Mouse (Mus musculus): ENCODE measurements around the gene Man1b1. TPM values are rescaled to one million over a fixed set of nuclear protein-coding genes. Genes with fewer than 3 reads are reported as not detected.

Gene Man1b1
- total and polyA plus RNA-seq, 3 experiments = 8.2 to 22.5 (median 21.6) TPM

GRCm38 (mm10) chr2:25363478-25364178 is 31.5 kb downstream of the Man1b1 start:
- Histone ChIP-seq H3K27ac (no peak overlapping the region), H3K27me3 (ENCODE audit: control insufficient read depth, insufficient read depth, low read length) (no peaks in the 10 kb centered on the region), H3K36me3 (ENCODE audit: control insufficient read depth, insufficient read depth, low read length) (no peaks in the 10 kb centered on the region), H3K4me3 (no peak overlapping the region), H3K9ac (ENCODE audit: low read depth, low read length) (no peak overlapping the region), H3K4me1 (ENCODE audit: control insufficient read depth, insufficient read depth, low read length) (peaks cover 1% of the 10 kb centered on the region; the same call in 1 of the 2 replicates), H3K79me2 (replicated peaks; ENCODE audit: control insufficient read depth, insufficient read depth, low read length) (no peaks in the 10 kb centered on the region)
- TF ChIP-seq POLR2A (IDR thresholded peaks at IDR 0.05; ENCODE audit: insufficient read depth, low read depth, low read length) (no peak), CTCF (IDR thresholded peaks at IDR 0.05) (no peak), EP300 (IDR thresholded peaks at IDR 0.05; ENCODE audit: insufficient read depth, low read depth, low read length) (no peak)
- no peak for DNase-seq
- intact Hi-C loops (cut with DNase I) = no loop called here
- 71% methylated on average over 13 of the region's 13 CpGs for WGBS

- intact Hi-C loops (cut with DNase I) = no loop called here
- DNase-seq = no peak
- H3K27me3 ChIP-seq (ENCODE audit: control insufficient read depth, insufficient read depth, low read length) = no peaks in the 10 kb centered on the region
- no peak overlapping the region for H3K27ac ChIP-seq
- H3K36me3 ChIP-seq (ENCODE audit: control insufficient read depth, insufficient read depth, low read length) = no peaks in the 10 kb centered on the region
- no peaks in the 10 kb centered on the region for H3K79me2 ChIP-seq (replicated peaks; ENCODE audit: control insufficient read depth, insufficient read depth, low read length)
- TF ChIP-seq EP300 (IDR thresholded peaks at IDR 0.05; ENCODE audit: insufficient read depth, low read depth, low read length) (no peak), POLR2A (IDR thresholded peaks at IDR 0.05; ENCODE audit: insufficient read depth, low read depth, low read length) (no peak), CTCF (IDR thresholded peaks at IDR 0.05) (no peak)
- peak overlapping the region; percentile 64; the same call in 1 of the 2 replicates for H3K4me3 ChIP-seq
- 98% methylated on average over 4 of the region's 4 CpGs for WGBS
- H3K4me1 ChIP-seq (ENCODE audit: control insufficient read depth, insufficient read depth, low read length) = peaks cover 1% of the 10 kb centered on the region; the same call in 1 of the 2 replicates
- H3K9ac ChIP-seq (ENCODE audit: low read depth, low read length) = no peak overlapping the region
These were observed 32.2 kb downstream of the Man1b1 start for GRCm38 (mm10) chr2:25364313-25364712.

GRCm38 (mm10) chr2:25364761-25365090 is 32.6 kb downstream of the Man1b1 start:
- H3K27ac ChIP-seq = peak overlapping the region; percentile 44
- no peak for DNase-seq

GRCm38 (mm10) chr2:25365091-25365761 is 33.1 kb downstream of the Man1b1 start, which contains the start of gene Uap1l1:
Gene Uap1l1 (minus strand): TSS chr2:25365682.
- Histone ChIP-seq H3K27me3 (ENCODE audit: control insufficient read depth, insufficient read depth, low read length) (no peaks in the 10 kb centered on the region), H3K27ac (peak within 1 kb of the TSS; percentile 44), H3K4me3 (peak within 1 kb of the TSS; percentile 64), H3K36me3 (ENCODE audit: control insufficient read depth, insufficient read depth, low read length) (no peaks in the 10 kb centered on the region), H3K79me2 (replicated peaks; ENCODE audit: control insufficient read depth, insufficient read depth, low read length) (no peaks in the 10 kb centered on the region), H3K4me1 (ENCODE audit: control insufficient read depth, insufficient read depth, low read length) (peaks cover 1% of the 10 kb centered on the region; the same call in 1 of the 2 replicates), H3K9ac (ENCODE audit: low read depth, low read length) (peak within 1 kb of the TSS; percentile 79)
- TF ChIP-seq CTCF (IDR thresholded peaks at IDR 0.05) = no peak
- peak; percentile 82 for TF ChIP-seq POLR2A (IDR thresholded peaks at IDR 0.05; ENCODE audit: insufficient read depth, low read depth, low read length)
- peak; percentile 84 to 88 for DNase-seq
- WGBS = 2% methylated on average over 54 of the region's 54 CpGs
- intact Hi-C loops (cut with DNase I) = loop anchor here (5.0 kb wide), 1 partner anchor 37 kb away; no protein-coding TSS in a partner anchor

More at GRCm38 (mm10) chr2:25364761-25365090, 32.6 kb downstream of the Man1b1 start:
- Histone ChIP-seq H3K4me3 (peak overlapping the region; percentile 64), H3K27me3 (ENCODE audit: control insufficient read depth, insufficient read depth, low read length) (no peaks in the 10 kb centered on the region), H3K36me3 (ENCODE audit: control insufficient read depth, insufficient read depth, low read length) (no peaks in the 10 kb centered on the region), H3K9ac (ENCODE audit: low read depth, low read length) (peak overlapping the region; percentile 79), H3K79me2 (replicated peaks; ENCODE audit: control insufficient read depth, insufficient read depth, low read length) (no peaks in the 10 kb centered on the region), H3K4me1 (ENCODE audit: control insufficient read depth, insufficient read depth, low read length) (peaks cover 1% of the 10 kb centered on the region; the same call in 1 of the 2 replicates)
- TF ChIP-seq EP300 (IDR thresholded peaks at IDR 0.05; ENCODE audit: insufficient read depth, low read depth, low read length) (no peak), POLR2A (IDR thresholded peaks at IDR 0.05; ENCODE audit: insufficient read depth, low read depth, low read length) (no peak), CTCF (IDR thresholded peaks at IDR 0.05) (no peak)
- intact Hi-C loops (cut with DNase I) = loop anchor here (5.0 kb wide), 1 partner anchor 38 kb away; no protein-coding TSS in a partner anchor
- 50% methylated on average over 9 of the region's 9 CpGs for WGBS

- peaks cover 1% of the 10 kb centered on the region; the same call in 1 of the 2 replicates for H3K27me3 ChIP-seq (ENCODE audit: control insufficient read depth, insufficient read depth, low read length)
- WGBS = 85% methylated on average over 3 of the region's 3 CpGs
- no peak overlapping the region for H3K4me3 ChIP-seq
- no peaks in the 10 kb centered on the region for H3K79me2 ChIP-seq (replicated peaks; ENCODE audit: control insufficient read depth, insufficient read depth, low read length)
- no peak for DNase-seq
- intact Hi-C loops (cut with DNase I) = loop anchor here (5.0 kb wide), 1 partner anchor 32 kb away; no protein-coding TSS in a partner anchor
- TF ChIP-seq CTCF (IDR thresholded peaks at IDR 0.05) (no peak), POLR2A (IDR thresholded peaks at IDR 0.05; ENCODE audit: insufficient read depth, low read depth, low read length) (no peak), EP300 (IDR thresholded peaks at IDR 0.05; ENCODE audit: insufficient read depth, low read depth, low read length) (no peak)
- H3K4me1 ChIP-seq (ENCODE audit: control insufficient read depth, insufficient read depth, low read length) = no peaks in the 10 kb centered on the region
- no peak overlapping the region for H3K9ac ChIP-seq (ENCODE audit: low read depth, low read length)
- no peaks in the 10 kb centered on the region for H3K36me3 ChIP-seq (ENCODE audit: control insufficient read depth, insufficient read depth, low read length)
- no peak overlapping the region for H3K27ac ChIP-seq
These were observed 37.9 kb downstream of the Man1b1 start for GRCm38 (mm10) chr2:25369996-25370395.
